Mouse (Mus musculus) limb, embryonic 11.5 days (tissue): Measurements from ENCODE around the gene Fbln7. TPM values are rescaled to one million over a fixed set of nuclear protein-coding genes. Genes with fewer than 3 reads are reported as not detected.

Source experiments
- ATAC-seq: fragments of 200-750 bp; cut with Nextera tagmentation; 2 replicates; pipeline ENCODE4 v1.8.0; 2017; ENCODE audit warnings: low read depth; ENCODE audit not compliant: insufficient number of reproducible peaks, low FRiP score, low TSS enrichment
- DNase-seq: peaks from one replicate; pipeline ENCODE4 v3.0.0-alpha.2; 2015; ENCODE audit warnings: low spot score
- H3K27ac ChIP-seq: fragments of 300-500 bp; sonication (generic); replicated peaks from 2 replicates; pipeline ENCODE4 v1.5.1; 2014; ENCODE audit warnings: low read depth, mild to moderate bottlenecking, low read length
- H3K27me3 ChIP-seq: fragments of 300-500 bp; sonication (generic); 2 replicates; pipeline ENCODE4 v1.6.1; 2014; ENCODE audit warnings: mild to moderate bottlenecking, low read length, mixed read lengths; ENCODE audit not compliant: control insufficient read depth, insufficient read depth
- H3K36me3 ChIP-seq: fragments of 300-500 bp; sonication (generic); 2 replicates; pipeline ENCODE4 v1.6.1; 2014; ENCODE audit warnings: mild to moderate bottlenecking, low read length, moderate library complexity, mixed read lengths; ENCODE audit not compliant: control insufficient read depth, insufficient read depth
- H3K4me1 ChIP-seq: fragments of 300-500 bp; sonication (generic); 2 replicates; pipeline ENCODE4 v1.6.1; 2014; ENCODE audit warnings: low read length, mixed read lengths; ENCODE audit not compliant: control insufficient read depth, insufficient read depth
- H3K4me2 ChIP-seq: fragments of 300-500 bp; sonication (generic); 2 replicates; pipeline ENCODE4 v1.6.1; 2014; ENCODE audit warnings: low read depth, mild to moderate bottlenecking, moderate library complexity; ENCODE audit not compliant: severe bottlenecking
- H3K4me3 ChIP-seq: fragments of 300-500 bp; sonication (generic); 2 replicates; pipeline ENCODE4 v1.5.1; 2014; ENCODE audit warnings: low read depth, low read length
- H3K9ac ChIP-seq: fragments of 300-500 bp; sonication (generic); 2 replicates; pipeline ENCODE4 v1.6.1; 2014; ENCODE audit warnings: mild to moderate bottlenecking, low read length
- H3K9me3 ChIP-seq: fragments of 300-500 bp; sonication (generic); 2 replicates; pipeline ENCODE4 v1.6.1; 2016; ENCODE audit warnings: low read length; ENCODE audit not compliant: control insufficient read depth
- WGBS: fragments of 180-500 bp; shearing (Covaris S2); extraction: QIAGEN DNeasy Blood & Tissue Kit; methylation state at CpG from one replicate; pipeline ENCODE4 v1.1.7; 2014; 5-methylcytosine and 5-hydroxymethylcytosine counted together
- microRNA-seq: library from miRNA; unstranded; fragments of <30 nt; microRNA quantifications from one replicate; pipeline ENCODE4, GENCODE M21; 2016
- polyA plus RNA-seq: library from polyadenylated mRNA; unstranded; fragments of >200 nt; fragmentation: Nextera tagmentation; extraction: Ambion mirVana; gene quantifications from 2 replicates; pipeline ENCODE4 v1.2.1, GENCODE M21; 2014

Fbln7 gene
- polyA plus RNA-seq, 1 experiment from 2014 or later = 2.2 TPM

- H3K27ac ChIP-seq = no peak overlapping the region
- no peak overlapping the region for H3K4me2 ChIP-seq
- no peaks in the 10 kb centered on the region for H3K27me3 ChIP-seq
- no peak for ATAC-seq
- WGBS = 86% methylated on average over 4 of the region's 4 CpGs
- no peaks in the 10 kb centered on the region for H3K4me1 ChIP-seq
- no peaks in the 10 kb centered on the region; the same call in 1 of the 2 replicates for H3K36me3 ChIP-seq
- DNase-seq = no peak
- no peak overlapping the region for H3K9ac ChIP-seq
- no peaks in the 10 kb centered on the region for H3K9me3 ChIP-seq
- no peak overlapping the region for H3K4me3 ChIP-seq
Observed at GRCm38 (mm10) chr2:128924799-128925198, 62.0 kb downstream of the Fbln7 start.

GRCm38 (mm10) chr2:128928446-128928845 lies 65.7 kb downstream of the Fbln7 start:
- H3K4me1 ChIP-seq = no peaks in the 10 kb centered on the region
- H3K4me2 ChIP-seq = no peak overlapping the region
- no peaks in the 10 kb centered on the region; the same call in 1 of the 2 replicates for H3K36me3 ChIP-seq
- WGBS = 76% methylated on average over 3 of the region's 3 CpGs
- H3K9ac ChIP-seq = no peak overlapping the region
- no peak overlapping the region for H3K27ac ChIP-seq
- ATAC-seq (no peak), DNase-seq (no peak)
- H3K9me3 ChIP-seq = no peaks in the 10 kb centered on the region
- H3K27me3 ChIP-seq = no peaks in the 10 kb centered on the region
- no peak overlapping the region for H3K4me3 ChIP-seq

- Histone ChIP-seq H3K4me3 (no peak overlapping the region), H3K4me1 (no peaks in the 10 kb centered on the region), H3K27me3 (no peaks in the 10 kb centered on the region), H3K9ac (no peak overlapping the region), H3K36me3 (peaks cover 4% of the 10 kb centered on the region; the same call in 1 of the 2 replicates), H3K4me2 (no peak overlapping the region), H3K9me3 (no peaks in the 10 kb centered on the region), H3K27ac (no peak overlapping the region)
- DNase-seq = no peak
- no peak for ATAC-seq
Observed at GRCm38 (mm10) chr2:128930704-128931103, 67.9 kb downstream of the Fbln7 start.

GRCm38 (mm10) chr2:128936256-128936655 lies 73.5 kb downstream of the Fbln7 start:
- no peak overlapping the region for H3K9ac ChIP-seq
- H3K4me1 ChIP-seq = no peaks in the 10 kb centered on the region
- H3K36me3 ChIP-seq = peaks cover 4% of the 10 kb centered on the region; the same call in 1 of the 2 replicates
- 94% methylated on average over 3 of the region's 3 CpGs for WGBS
- no peak overlapping the region for H3K4me3 ChIP-seq
- no peak overlapping the region for H3K4me2 ChIP-seq
- DNase-seq (no peak), ATAC-seq (no peak)
- no peaks in the 10 kb centered on the region for H3K9me3 ChIP-seq
- H3K27me3 ChIP-seq = no peaks in the 10 kb centered on the region
- H3K27ac ChIP-seq = no peak overlapping the region

GRCm38 (mm10) chr2:128943538-128944528 lies 81.1 kb downstream of the Fbln7 start, which contains the start of gene Zc3h8:
TSS of gene Zc3h8 (minus strand) at chr2:128944077.
- peak within 1 kb of the TSS; percentile 56 for H3K4me3 ChIP-seq
- H3K4me1 ChIP-seq = no peaks in the 10 kb centered on the region
- H3K4me2 ChIP-seq = peak within 1 kb of the TSS; percentile 77
- DNase-seq (peak; percentile 98), ATAC-seq (peak; percentile 88)
- H3K9me3 ChIP-seq = no peaks in the 10 kb centered on the region
- H3K27me3 ChIP-seq = no peaks in the 10 kb centered on the region
- peak within 1 kb of the TSS; percentile 69 for H3K27ac ChIP-seq
- H3K9ac ChIP-seq = peak within 1 kb of the TSS; percentile 64
- WGBS = 1% methylated on average over 65 of the region's 65 CpGs
- no peaks in the 10 kb centered on the region for H3K36me3 ChIP-seq

Small RNA genes lying within 50 kb of the gene (microRNA-seq; reads per million reads assigned to microRNA genes)
- gene Gm22859 = not detected

Other genes with a start within 250 kb of the Fbln7 start
- 99.7 and 103 TPM in 2 replicates for gene Anapc1, start 175.6 kb upstream of the Fbln7 start, polyA plus RNA-seq
- 22.5 and 23.8 TPM in 2 replicates for gene Mertk, start 164.0 kb upstream of the Fbln7 start, polyA plus RNA-seq
- gene Tmem87b, start 44.9 kb upstream of the Fbln7 start, polyA plus RNA-seq = 24.9 and 25.1 TPM in 2 replicates
- 8.5 and 11.4 TPM in 2 replicates for gene Zc3h8, start 81.1 kb downstream of the Fbln7 start, polyA plus RNA-seq
- 1.7 and 1.9 TPM in 2 replicates for gene Zc3h6, start 104.4 kb downstream of the Fbln7 start, polyA plus RNA-seq
- 23.4 and 23.7 TPM in 2 replicates for gene Gm10762, start 104.7 kb downstream of the Fbln7 start, polyA plus RNA-seq
- gene Vinac1, start 185.2 kb downstream of the Fbln7 start, polyA plus RNA-seq = 0.17 TPM in 1 of 2 replicates, not detected in the other
- gene Ttl, start 203.0 kb downstream of the Fbln7 start, polyA plus RNA-seq = 16.8 and 17.1 TPM in 2 replicates
- 23.0 and 30.2 TPM in 2 replicates for gene Polr1b, start 238.0 kb downstream of the Fbln7 start, polyA plus RNA-seq